Mouse (Mus musculus) spleen, adult 2 months (tissue): ENCODE measurements around the gene Ppp1r37. TPM values are rescaled to one million over a fixed set of nuclear protein-coding genes. Genes with fewer than 3 reads are reported as not detected.

ENCODE experiments used
- DNase-seq, 2 experiments: peaks; one replicate each; pipeline versions ENCODE4 v3.0.0 to v3.0.0-alpha.2; 2012 to 2021; ENCODE audit warnings: low spot score in 2 of 2, low read depth in 1 of 2
- H3K27ac ChIP-seq: fragments of 200-500 bp; 2 replicates; pipeline ENCODE4 v1.5.1; 2012; ENCODE audit warnings: low read length, inconsistent platforms; ENCODE audit not compliant: insufficient read depth
- H3K27me3 ChIP-seq: fragments of 200-500 bp; 2 replicates; pipeline ENCODE4 v1.6.1; 2012; ENCODE audit warnings: mild to moderate bottlenecking, moderate library complexity, low read length, inconsistent platforms; ENCODE audit not compliant: control insufficient read depth, insufficient read depth
- H3K36me3 ChIP-seq: fragments of 200-500 bp; 2 replicates; pipeline ENCODE4 v1.6.1; 2012; ENCODE audit warnings: mild to moderate bottlenecking, low read length, inconsistent platforms; ENCODE audit not compliant: control insufficient read depth, insufficient read depth
- H3K4me1 ChIP-seq: fragments of 200-500 bp; 2 replicates; pipeline ENCODE4 v1.6.1; 2011; ENCODE audit warnings: inconsistent platforms; ENCODE audit not compliant: control insufficient read depth, insufficient read depth, insufficient read length
- H3K4me3 ChIP-seq: fragments of 200-500 bp; 2 replicates; pipeline ENCODE4 v1.5.1; 2011; ENCODE audit warnings: mild to moderate bottlenecking, inconsistent platforms; ENCODE audit not compliant: insufficient read depth, insufficient read length; ENCODE audit errors: extremely low read depth
- CTCF ChIP-seq: fragments of 200-500 bp; IDR thresholded peaks from 2 replicates; pipeline ENCODE4 v1.5.1; 2011; ENCODE audit warnings: mild to moderate bottlenecking, inconsistent platforms; ENCODE audit not compliant: insufficient read depth, insufficient read length, insufficient replicate concordance; ENCODE audit errors: extremely low read depth
- POLR2A ChIP-seq: fragments of 200-500 bp; IDR thresholded peaks from 2 replicates; pipeline ENCODE4 v1.6.1; 2011; ENCODE audit warnings: low read depth, low read length, inconsistent platforms
- WGBS: fragments of 180-500 bp; shearing (Covaris S2); methylation state at CpG from one replicate; pipeline ENCODE4 v1.1.7; 2018; 5-methylcytosine and 5-hydroxymethylcytosine counted together
- polyA plus RNA-seq: library from polyadenylated mRNA; depleted of rRNA; stranded (reverse); fragments of >200 nt; gene quantifications from 2 replicates; pipeline ENCODE4 v1.2.3, GENCODE M21; 2012; rRNA removed

The Ppp1r37 gene
- polyA plus RNA-seq, 1 experiment = 56.2 TPM

- Histone ChIP-seq H3K4me1 (peaks cover 6% of the 10 kb centered on the region; the same call in 1 of the 2 replicates), H3K27me3 (no peaks in the 10 kb centered on the region), H3K27ac (no peak overlapping the region), H3K36me3 (no peaks in the 10 kb centered on the region), H3K4me3 (no peak overlapping the region)
- no peak for TF ChIP-seq POLR2A
- TF ChIP-seq CTCF = no peak
- WGBS = 89% methylated on average over 25 of the region's 25 CpGs
- DNase-seq = no peak
Observed at GRCm38 (mm10) chr7:19494751-19495474, 68.0 kb downstream of the Ppp1r37 start.

- Histone ChIP-seq H3K27me3 (no peaks in the 10 kb centered on the region), H3K27ac (no peak overlapping the region), H3K36me3 (no peaks in the 10 kb centered on the region), H3K4me1 (peaks cover 6% of the 10 kb centered on the region; the same call in 1 of the 2 replicates), H3K4me3 (no peak overlapping the region)
- under 1% methylated on average over 26 of the region's 26 CpGs for WGBS
- DNase-seq = no peak
- TF ChIP-seq POLR2A = no peak
Observed at GRCm38 (mm10) chr7:19491731-19492130, 71.1 kb downstream of the Ppp1r37 start.

GRCm38 (mm10) chr7:19489525-19489924, 73.4 kb downstream of the Ppp1r37 start:
- H3K27ac ChIP-seq = no peak overlapping the region
- no peaks in the 10 kb centered on the region for H3K27me3 ChIP-seq
- H3K4me3 ChIP-seq = no peak overlapping the region
- peaks cover 6% of the 10 kb centered on the region; the same call in 1 of the 2 replicates for H3K4me1 ChIP-seq
- no peaks in the 10 kb centered on the region for H3K36me3 ChIP-seq
- 89% methylated on average over 31 of the region's 31 CpGs for WGBS
- TF ChIP-seq CTCF = no peak
- TF ChIP-seq POLR2A = no peak
- no peak for DNase-seq

- DNase-seq = no peak
- Histone ChIP-seq H3K4me3 (no peak overlapping the region), H3K27ac (no peak overlapping the region), H3K36me3 (no peaks in the 10 kb centered on the region), H3K4me1 (peaks cover 1% of the 10 kb centered on the region; the same call in 1 of the 2 replicates), H3K27me3 (no peaks in the 10 kb centered on the region)
- no peak for TF ChIP-seq CTCF
- TF ChIP-seq POLR2A = no peak
- WGBS = 90% methylated on average over 7 of the region's 7 CpGs
Observed at GRCm38 (mm10) chr7:19486549-19486948, 76.3 kb downstream of the Ppp1r37 start.

- TF ChIP-seq POLR2A (no peak), CTCF (no peak)
- Histone ChIP-seq H3K4me3 (no peak overlapping the region), H3K36me3 (no peaks in the 10 kb centered on the region), H3K4me1 (no peaks in the 10 kb centered on the region), H3K27me3 (no peaks in the 10 kb centered on the region), H3K27ac (no peak overlapping the region)
- 71% methylated on average over 1 of the region's 1 CpGs for WGBS
- DNase-seq = no peak
Observed at GRCm38 (mm10) chr7:19485488-19485887, 77.4 kb downstream of the Ppp1r37 start.

GRCm38 (mm10) chr7:19483281-19483680, 79.6 kb downstream of the Ppp1r37 start:
- no peaks in the 10 kb centered on the region for H3K4me1 ChIP-seq
- H3K27me3 ChIP-seq = no peaks in the 10 kb centered on the region
- 92% methylated on average over 8 of the region's 8 CpGs for WGBS
- no peak overlapping the region for H3K4me3 ChIP-seq
- H3K27ac ChIP-seq = no peak overlapping the region
- TF ChIP-seq POLR2A = no peak
- TF ChIP-seq CTCF = no peak
- no peak for DNase-seq
- H3K36me3 ChIP-seq = no peaks in the 10 kb centered on the region

Other genes with a start within 250 kb of the Ppp1r37 start
- gene Ercc1, start 218.3 kb downstream of the Ppp1r37 start, polyA plus RNA-seq = 28.2 and 29.9 TPM in 2 replicates
- gene Cd3eap, start 203.6 kb downstream of the Ppp1r37 start, polyA plus RNA-seq = 5.8 and 5.9 TPM in 2 replicates
- 2.2 and 2.5 TPM in 2 replicates for gene Ppp1r13l, start 203.3 kb downstream of the Ppp1r37 start, polyA plus RNA-seq
- 51.8 and 62.2 TPM in 2 replicates for gene Ercc2, start 181.1 kb downstream of the Ppp1r37 start, polyA plus RNA-seq
- 2.3 and 3.9 TPM in 2 replicates for gene Klc3, start 159.0 kb downstream of the Ppp1r37 start, polyA plus RNA-seq
- gene Ckm, start 158.3 kb downstream of the Ppp1r37 start, polyA plus RNA-seq = 0.62 and 0.92 TPM in 2 replicates
- 14.6 and 23.4 TPM in 2 replicates for gene Mark4, start 104.3 kb downstream of the Ppp1r37 start, polyA plus RNA-seq
- gene Exoc3l2, start 99.7 kb downstream of the Ppp1r37 start, polyA plus RNA-seq = 7.1 and 7.7 TPM in 2 replicates
- gene Bloc1s3, start 54.7 kb downstream of the Ppp1r37 start, polyA plus RNA-seq = 8.8 and 13.9 TPM in 2 replicates
- gene Trappc6a, start 54.7 kb downstream of the Ppp1r37 start, polyA plus RNA-seq = 54.4 and 75.5 TPM in 2 replicates
- 2.2 and 2.3 TPM in 2 replicates for gene Nkpd1, start 45.2 kb downstream of the Ppp1r37 start, polyA plus RNA-seq
- 20.9 and 33.0 TPM in 2 replicates for gene Zfp296, start 14.2 kb upstream of the Ppp1r37 start, polyA plus RNA-seq
- gene Gemin7, start 14.5 kb upstream of the Ppp1r37 start, polyA plus RNA-seq = 94.7 and 143 TPM in 2 replicates
- 102 and 186 TPM in 2 replicates for gene Clasrp, start 41.4 kb upstream of the Ppp1r37 start, polyA plus RNA-seq
- gene Relb, start 66.4 kb upstream of the Ppp1r37 start, polyA plus RNA-seq = 76.9 and 114 TPM in 2 replicates
- gene Clptm1, start 102.0 kb upstream of the Ppp1r37 start, polyA plus RNA-seq = 76.3 and 78.9 TPM in 2 replicates
- 1.2 and 5.5 TPM in 2 replicates for gene Apoc2, start 114.9 kb upstream of the Ppp1r37 start, polyA plus RNA-seq
- not detected in 2 replicates for gene Gm44805, start 118.3 kb upstream of the Ppp1r37 start, polyA plus RNA-seq
- 0.25 and 0.28 TPM in 2 replicates for gene Apoc4, start 118.4 kb upstream of the Ppp1r37 start, polyA plus RNA-seq
- 4.3 and 6.7 TPM in 2 replicates for gene Apoc1, start 129.6 kb upstream of the Ppp1r37 start, polyA plus RNA-seq
- 1,613 and 1,762 TPM in 2 replicates for gene Apoe, start 136.1 kb upstream of the Ppp1r37 start, polyA plus RNA-seq
- gene Tomm40, start 152.4 kb upstream of the Ppp1r37 start, polyA plus RNA-seq = 51.1 and 66.8 TPM in 2 replicates
- gene Nectin2, start 187.4 kb upstream of the Ppp1r37 start, polyA plus RNA-seq = 23.3 and 24.4 TPM in 2 replicates
- gene Bcam, start 207.9 kb upstream of the Ppp1r37 start, polyA plus RNA-seq = 30.1 and 39.8 TPM in 2 replicates
- 1.4 TPM in 2 replicates for gene Cblc, start 233.7 kb upstream of the Ppp1r37 start, polyA plus RNA-seq